Mouse (Mus musculus): ENCODE measurements around the gene Zfp369. TPM values are rescaled to one million over a fixed set of nuclear protein-coding genes. Genes with fewer than 3 reads are reported as not detected.

Gene Zfp369
- polyA plus RNA-seq (2012; ENCODE audit: insufficient read depth, low replicate concordance) = 1.6 and 6.1 TPM in 2 replicates

DNA sequence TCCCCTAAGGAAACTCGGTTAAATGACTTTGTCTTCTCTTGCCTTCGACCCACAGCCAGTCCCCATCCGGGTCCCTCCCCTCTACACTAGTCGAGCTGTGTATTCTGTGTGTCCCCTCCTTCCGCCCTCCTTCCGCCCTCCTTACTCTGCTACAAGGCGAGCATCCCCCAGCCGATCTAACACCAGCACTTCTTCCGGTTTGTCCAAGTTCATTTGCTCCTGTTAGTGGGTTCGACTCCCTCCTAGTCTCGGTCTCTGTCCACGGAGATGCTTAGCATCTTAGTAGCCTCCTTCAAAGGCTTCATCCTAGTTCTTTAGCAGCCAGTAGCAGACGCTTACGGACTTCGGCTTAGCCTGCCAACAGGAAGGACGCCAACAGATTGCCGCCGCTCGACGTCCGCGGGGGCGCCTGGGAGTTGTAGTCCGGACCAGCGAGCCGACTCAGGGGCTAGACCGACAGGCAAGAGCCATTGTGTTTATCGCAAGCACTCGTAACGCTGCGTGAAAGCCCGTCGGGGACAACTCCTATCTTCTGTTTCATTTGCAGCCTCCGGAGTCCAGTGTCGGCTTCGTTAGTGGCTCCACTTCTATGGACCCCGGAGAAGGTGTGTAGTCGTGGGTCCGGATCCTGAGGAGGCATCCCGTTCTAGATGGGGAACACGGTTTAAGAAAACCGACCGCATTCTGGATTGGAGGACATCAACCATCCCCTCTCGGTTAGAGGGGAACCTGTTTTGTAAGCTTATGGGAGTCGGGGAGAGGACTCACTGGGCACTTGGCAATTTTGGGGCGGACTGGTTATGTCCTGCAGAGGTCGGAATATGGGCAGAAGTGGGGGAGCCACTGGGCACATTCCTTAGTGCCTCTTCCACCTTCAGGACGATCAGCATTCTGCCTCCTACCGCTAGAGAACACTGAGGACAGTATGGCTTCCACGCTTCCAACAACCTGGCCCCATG lies at the start of gene Zfp369:
Gene Zfp369, plus strand, starts transcription at position 432 of the 959 bp plus-strand sequence.
- Histone ChIP-seq H3K27me3 (replicated peaks) (no peaks in the 10 kb centered on the region), H3K4me1 (peaks cover 20% of the 10 kb centered on the region; the same call in 1 of the 2 replicates), H3K4me3 (replicated peaks) (peak within 1 kb of the TSS; percentile 94), H3K9me3 (no peaks in the 10 kb centered on the region), H3K36me3 (replicated peaks; ENCODE audit: low read length) (peaks cover 27% of the 10 kb centered on the region)
- TF ChIP-seq GATA1 (IDR thresholded peaks at IDR 0.05; ENCODE audit: borderline replicate concordance, low read length) = 0 out of 3 replicates have a peak, but pooled peaks have one; percentile 20
- TF ChIP-seq FLI1 (IDR thresholded peaks at IDR 0.05; ENCODE audit: low read length) = no peak

DNA sequence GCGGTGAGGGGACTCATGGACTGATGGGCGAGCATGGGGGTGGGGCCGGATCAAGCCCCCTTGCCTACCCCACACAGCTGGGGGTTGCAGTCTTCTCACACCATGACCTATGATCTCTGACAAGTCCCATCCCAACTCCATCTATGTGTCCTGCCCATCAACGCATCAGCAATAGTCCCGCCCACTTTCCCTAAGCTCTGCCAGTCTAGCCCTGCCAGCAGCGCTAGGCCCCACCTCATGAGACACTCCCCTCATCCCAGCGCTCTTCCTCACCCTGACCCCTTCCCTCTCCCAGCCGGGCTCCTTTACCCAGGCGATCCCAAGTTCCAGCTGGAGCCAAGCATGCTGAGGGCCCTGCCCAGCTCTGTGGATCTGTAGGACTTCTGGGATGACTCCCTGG lies 41.4 kb upstream of the Zfp369 start:
- Histone ChIP-seq H3K9me3 (peaks cover 10% of the 10 kb centered on the region; the same call in 1 of the 2 replicates), H3K4me1 (peaks cover 14% of the 10 kb centered on the region), H3K4me3 (replicated peaks) (no peak overlapping the region), H3K36me3 (replicated peaks; ENCODE audit: low read length) (no peaks in the 10 kb centered on the region), H3K27me3 (replicated peaks) (no peaks in the 10 kb centered on the region)
- no peak for TF ChIP-seq FLI1 (IDR thresholded peaks at IDR 0.05; ENCODE audit: low read length)
- no peak for TF ChIP-seq GATA1 (IDR thresholded peaks at IDR 0.05; ENCODE audit: borderline replicate concordance, low read length)

DNA sequence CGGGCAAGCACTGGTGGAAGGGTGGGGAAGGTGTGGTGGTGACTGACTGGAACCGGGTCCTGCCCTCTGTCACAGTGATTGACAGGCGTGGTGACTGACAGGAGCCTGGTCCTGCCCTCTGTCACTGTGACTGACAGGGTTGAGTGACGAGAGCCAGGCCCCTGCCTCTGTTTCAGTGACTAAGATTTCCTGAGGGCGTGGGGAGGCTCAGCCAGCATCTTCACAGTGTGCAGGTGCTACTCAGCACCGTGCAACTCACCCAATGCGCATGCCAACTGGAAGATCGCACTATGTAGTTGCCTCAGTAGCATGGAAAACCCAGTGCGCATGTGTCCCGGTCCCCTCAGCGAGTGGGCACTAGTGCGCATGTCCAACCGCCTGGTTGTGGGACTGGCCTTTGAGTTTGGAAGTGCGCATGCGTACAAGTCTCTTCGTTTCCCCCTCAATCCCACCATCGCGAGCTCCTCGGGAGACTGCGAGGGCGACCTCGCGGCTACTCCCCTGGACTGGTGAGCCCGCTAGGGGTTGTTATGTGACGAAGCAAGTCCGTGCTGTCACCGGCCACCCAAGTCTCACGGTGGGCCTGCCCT lies 38.0 kb upstream of the Zfp369 start:
- no peak for TF ChIP-seq FLI1 (IDR thresholded peaks at IDR 0.05; ENCODE audit: low read length)
- no peak for TF ChIP-seq GATA1 (IDR thresholded peaks at IDR 0.05; ENCODE audit: borderline replicate concordance, low read length)
- Histone ChIP-seq H3K4me1 (peaks cover 32% of the 10 kb centered on the region), H3K4me3 (replicated peaks) (peak overlapping the region; percentile 99), H3K9me3 (peaks cover 15% of the 10 kb centered on the region), H3K27me3 (replicated peaks) (no peaks in the 10 kb centered on the region), H3K36me3 (replicated peaks; ENCODE audit: low read length) (peaks cover 26% of the 10 kb centered on the region)

DNA sequence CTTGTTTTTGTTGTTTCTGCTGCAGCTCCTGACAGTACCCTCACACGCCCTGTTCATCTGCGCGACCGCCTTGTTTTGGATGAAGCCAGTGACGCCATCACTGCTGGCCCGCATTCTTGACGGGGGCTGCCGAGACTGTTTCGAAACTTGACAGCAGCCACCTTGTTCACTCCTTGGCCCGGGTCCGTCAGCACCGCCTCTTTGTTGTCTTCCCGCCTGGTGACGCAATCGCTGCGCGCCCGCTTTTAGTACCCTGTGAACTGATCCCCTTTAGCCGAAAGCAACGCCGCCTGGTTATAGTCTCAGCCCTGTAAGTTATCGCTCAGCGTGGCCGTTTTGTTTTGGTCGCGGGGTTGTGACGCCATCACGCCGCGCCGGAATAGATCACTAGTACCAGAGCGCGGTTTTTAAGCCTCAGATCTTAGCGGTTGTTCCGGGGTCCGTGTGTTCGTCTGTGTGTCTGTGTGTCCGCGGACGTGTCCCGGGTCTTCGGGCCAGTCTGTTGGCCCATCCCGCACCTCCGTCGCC lies 37.5 kb upstream of the Zfp369 start:
- peaks cover 20% of the 10 kb centered on the region for H3K9me3 ChIP-seq
- peaks cover 32% of the 10 kb centered on the region for H3K4me1 ChIP-seq
- no peak for TF ChIP-seq GATA1 (IDR thresholded peaks at IDR 0.05; ENCODE audit: borderline replicate concordance, low read length)
- TF ChIP-seq FLI1 (IDR thresholded peaks at IDR 0.05; ENCODE audit: low read length) = no peak
- peak overlapping the region; percentile 99 for H3K4me3 ChIP-seq (replicated peaks)
- H3K36me3 ChIP-seq (replicated peaks; ENCODE audit: low read length) = peaks cover 32% of the 10 kb centered on the region
- no peaks in the 10 kb centered on the region for H3K27me3 ChIP-seq (replicated peaks)

DNA sequence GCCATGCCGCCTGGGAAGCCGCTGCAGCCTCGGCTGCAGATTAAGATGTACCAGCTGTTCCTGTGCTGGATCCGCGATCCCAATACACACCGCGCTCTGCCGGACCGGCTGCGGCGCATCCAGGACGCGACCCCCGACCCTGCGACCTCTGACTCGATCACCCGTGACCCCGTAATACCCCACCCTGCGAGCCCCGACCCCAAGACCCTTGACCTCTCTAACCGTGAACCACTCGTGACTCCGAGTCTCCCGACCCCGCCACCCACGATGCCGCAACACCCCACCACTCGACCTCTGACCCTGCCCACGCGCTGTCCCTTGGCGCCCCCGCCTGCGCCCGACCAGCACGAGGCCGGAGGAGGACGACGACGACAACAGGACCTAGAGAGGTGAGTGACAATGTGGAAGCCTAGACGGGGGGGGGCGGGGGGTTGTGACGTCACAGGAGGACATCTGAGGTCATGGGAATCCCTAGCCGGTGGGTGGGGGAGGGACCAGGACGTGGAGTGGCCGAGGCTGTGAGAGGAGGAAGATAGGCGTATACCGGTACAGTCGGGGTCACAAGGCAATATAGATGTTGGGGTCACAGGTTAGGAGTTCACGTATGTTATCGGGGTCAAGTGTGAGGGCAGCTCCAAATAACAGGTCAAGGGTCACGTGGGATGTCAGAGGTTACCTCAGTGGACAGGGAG lies 36.8 kb upstream of the Zfp369 start:
- TF ChIP-seq GATA1 (IDR thresholded peaks at IDR 0.05; ENCODE audit: borderline replicate concordance, low read length) (no peak), FLI1 (IDR thresholded peaks at IDR 0.05; ENCODE audit: low read length) (no peak)
- Histone ChIP-seq H3K27me3 (replicated peaks) (no peaks in the 10 kb centered on the region), H3K4me3 (replicated peaks) (peak overlapping the region; percentile 99), H3K36me3 (replicated peaks; ENCODE audit: low read length) (peaks cover 35% of the 10 kb centered on the region), H3K9me3 (peaks cover 19% of the 10 kb centered on the region), H3K4me1 (peaks cover 32% of the 10 kb centered on the region)

DNA sequence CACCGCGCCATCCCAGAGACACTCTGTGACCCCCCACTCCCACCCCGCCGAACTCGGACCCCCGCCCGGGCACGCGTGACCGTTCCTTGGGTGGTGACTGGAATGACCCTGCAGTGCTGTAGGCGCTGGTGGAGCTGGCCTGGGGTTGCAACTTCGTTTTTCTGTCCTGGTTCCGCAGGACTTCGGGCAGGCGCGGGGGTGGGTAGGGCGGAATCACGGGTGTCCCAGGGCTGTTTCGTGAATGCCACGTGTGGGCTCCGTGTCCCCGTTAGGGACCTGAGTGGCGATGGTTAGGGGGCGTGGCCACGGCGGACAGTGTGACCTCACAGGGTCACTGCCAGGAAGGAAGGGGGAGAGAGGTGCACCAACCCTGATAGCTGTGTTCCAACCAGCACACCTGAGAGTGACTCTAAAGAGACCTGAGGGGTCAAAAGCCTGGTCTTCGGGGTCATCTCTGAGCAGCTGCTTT lies 36.3 kb upstream of the Zfp369 start:
- TF ChIP-seq FLI1 (IDR thresholded peaks at IDR 0.05; ENCODE audit: low read length) = no peak
- TF ChIP-seq GATA1 (IDR thresholded peaks at IDR 0.05; ENCODE audit: borderline replicate concordance, low read length) = no peak
- peaks cover 32% of the 10 kb centered on the region for H3K4me1 ChIP-seq
- peaks cover 18% of the 10 kb centered on the region for H3K9me3 ChIP-seq
- H3K27me3 ChIP-seq (replicated peaks) = no peaks in the 10 kb centered on the region
- peak overlapping the region; percentile 99 for H3K4me3 ChIP-seq (replicated peaks)
- peaks cover 39% of the 10 kb centered on the region for H3K36me3 ChIP-seq (replicated peaks; ENCODE audit: low read length)

DNA sequence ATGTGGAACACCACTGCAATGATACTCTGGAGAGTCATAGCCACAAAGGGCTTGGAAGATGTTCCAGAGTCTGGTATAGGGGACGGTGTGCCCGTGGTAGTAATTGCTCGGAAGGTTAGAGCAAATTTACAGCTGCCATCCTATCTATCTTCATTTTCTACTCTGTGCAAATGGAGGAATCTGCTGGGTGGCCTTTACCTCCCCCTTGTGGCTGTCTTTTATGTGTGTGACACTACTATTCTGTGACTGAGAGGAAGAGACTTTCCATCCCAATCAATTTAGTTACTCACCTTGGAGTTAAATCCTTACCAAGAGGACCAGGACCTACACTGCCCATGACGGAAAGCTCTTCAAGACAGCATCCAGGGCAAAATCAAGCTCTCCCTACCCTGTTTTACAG lies 35.3 kb upstream of the Zfp369 start:
- TF ChIP-seq FLI1 (IDR thresholded peaks at IDR 0.05; ENCODE audit: low read length) = no peak
- TF ChIP-seq GATA1 (IDR thresholded peaks at IDR 0.05; ENCODE audit: borderline replicate concordance, low read length) = no peak
- H3K27me3 ChIP-seq (replicated peaks) = no peaks in the 10 kb centered on the region
- H3K4me1 ChIP-seq = peaks cover 32% of the 10 kb centered on the region

DNA sequence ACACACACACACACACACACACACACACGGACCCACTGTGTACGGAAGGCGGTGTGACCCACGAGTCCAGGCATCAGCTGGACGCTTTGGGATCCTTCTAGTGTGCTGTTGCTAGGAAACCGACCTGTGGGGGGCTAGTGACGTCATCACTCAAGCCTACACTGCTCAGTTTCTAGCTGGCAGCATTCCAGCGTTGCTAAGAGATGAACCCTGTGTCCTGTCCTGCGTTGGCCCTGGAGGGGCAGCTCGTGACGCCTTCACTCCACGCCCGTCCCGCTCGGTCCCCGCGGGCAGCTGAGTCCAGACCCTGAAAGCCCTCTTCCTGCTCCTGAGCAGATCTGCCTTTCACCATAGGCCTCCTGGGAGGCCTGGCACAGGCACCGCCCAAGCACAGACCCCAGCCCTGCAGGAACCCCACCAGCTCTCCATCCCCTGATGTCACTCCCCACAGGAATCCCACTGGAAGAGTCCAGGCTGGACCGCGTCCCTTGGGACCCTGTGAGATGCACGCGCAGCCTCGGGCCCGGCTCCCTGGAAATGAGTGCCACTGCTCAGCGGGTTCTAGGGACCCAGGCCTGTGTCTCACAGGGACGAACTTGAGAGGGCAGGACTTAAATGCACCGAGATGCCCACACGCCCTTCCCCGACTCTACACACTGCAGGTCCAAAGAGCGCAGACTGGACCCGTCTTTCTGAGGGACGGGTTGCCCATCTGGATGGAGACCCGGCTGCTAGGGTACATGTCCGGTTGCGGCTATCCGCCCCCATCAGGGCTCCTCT lies 20.2 kb upstream of the Zfp369 start:
- no peaks in the 10 kb centered on the region for H3K4me1 ChIP-seq
- peaks cover 67% of the 10 kb centered on the region for H3K9me3 ChIP-seq
- H3K36me3 ChIP-seq (replicated peaks; ENCODE audit: low read length) = peaks cover 42% of the 10 kb centered on the region
- peak overlapping the region; percentile 72 for H3K4me3 ChIP-seq (replicated peaks)
- H3K27me3 ChIP-seq (replicated peaks) = peaks cover 4% of the 10 kb centered on the region
- TF ChIP-seq GATA1 (IDR thresholded peaks at IDR 0.05; ENCODE audit: borderline replicate concordance, low read length) (no peak), FLI1 (IDR thresholded peaks at IDR 0.05; ENCODE audit: low read length) (no peak)

More for the DNA sequence above, 35.3 kb upstream of the Zfp369 start:
- Histone ChIP-seq H3K36me3 (replicated peaks; ENCODE audit: low read length) (peaks cover 48% of the 10 kb centered on the region), H3K4me3 (replicated peaks) (peak overlapping the region; percentile 59), H3K9me3 (peaks cover 20% of the 10 kb centered on the region)
